Mouse (Mus musculus): ENCODE measurements around the gene Dpp7. TPM values are rescaled to one million over a fixed set of nuclear protein-coding genes. Genes with fewer than 3 reads are reported as not detected.
A peak's percentile ranks its signal among the peaks of the same experiment; 100 is the strongest.

The Dpp7 gene
- total and polyA plus RNA-seq, 2 experiments from 2014 or later, result 24.7 to 30.0 TPM

DNA sequence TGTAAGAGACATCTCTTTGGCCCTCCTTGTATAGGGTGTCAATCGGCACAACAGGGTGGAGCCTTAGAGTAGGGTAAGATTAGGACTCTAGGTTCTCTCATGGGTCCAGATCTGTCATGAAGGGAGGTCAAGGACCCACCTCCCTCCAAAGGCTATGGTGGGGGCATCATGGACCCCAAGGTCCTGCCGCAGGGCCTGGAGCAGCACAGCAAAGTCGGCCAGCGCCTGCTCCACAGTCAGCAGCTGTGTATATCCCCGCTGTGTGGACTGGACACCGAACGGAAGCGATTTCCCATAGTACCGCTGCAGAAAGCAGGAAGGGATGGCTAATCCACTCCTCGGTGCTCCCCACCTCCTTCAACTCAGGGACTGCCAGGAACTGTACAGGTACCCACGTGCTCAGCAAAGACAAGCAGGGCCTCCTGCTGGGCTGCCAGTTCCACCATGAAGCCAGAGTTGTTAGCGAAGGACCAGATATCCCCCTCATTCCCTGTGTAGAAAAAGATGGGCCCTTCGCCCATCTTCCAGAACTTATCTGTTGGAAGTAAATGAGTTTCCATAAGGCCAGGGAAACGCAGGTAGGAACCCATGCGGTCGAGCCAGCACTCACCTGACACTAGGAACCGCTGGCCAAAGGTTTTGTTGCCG lies 616 bp downstream of the Dpp7 start:
- Histone ChIP-seq H3K4me1 (ENCODE audit: insufficient read depth, low read length) (peaks cover 18% of the 10 kb centered on the region), H3K9ac (replicated peaks; ENCODE audit: low read length) (peak overlapping the region; percentile 53; the same call in 1 of the 2 replicates), H3K4me2 (ENCODE audit: low read depth, low read length) (peak overlapping the region; percentile 92), H3K36me3 (ENCODE audit: insufficient read depth, low read length) (peaks cover 29% of the 10 kb centered on the region), H3K4me3 (ENCODE audit: low read length) (peak overlapping the region; percentile 49), H3K9me3 (ENCODE audit: low read length) (no peaks in the 10 kb centered on the region), H3K27me3 (ENCODE audit: insufficient read depth, low read length) (no peaks in the 10 kb centered on the region), H3K27ac (no peak overlapping the region)
- TF ChIP-seq CTCF (IDR thresholded peaks at IDR 0.05; ENCODE audit: low read depth), result no peak
- 0 out of 2 replicates have a peak, but pooled peaks have one; percentile 31 for ATAC-seq
- 43% methylated on average over 18 of the region's 18 CpGs for WGBS
- no peak for DNase-seq (ENCODE audit: low spot score)

- H3K4me1 ChIP-seq (ENCODE audit: insufficient read depth, low read length), result peaks cover 18% of the 10 kb centered on the region
- TF ChIP-seq CTCF (IDR thresholded peaks at IDR 0.05; ENCODE audit: low read depth), result no peak
- no peak overlapping the region for H3K27ac ChIP-seq
- peaks cover 42% of the 10 kb centered on the region for H3K36me3 ChIP-seq (ENCODE audit: insufficient read depth, low read length)
- no peak overlapping the region for H3K4me2 ChIP-seq (ENCODE audit: low read depth, low read length)
- H3K9ac ChIP-seq (replicated peaks; ENCODE audit: low read length), result no peak overlapping the region
- no peak overlapping the region for H3K4me3 ChIP-seq (ENCODE audit: low read length)
- ATAC-seq (no peak), DNase-seq (ENCODE audit: low spot score) (no peak)
- WGBS, result 89% methylated on average over 6 of the region's 6 CpGs
- H3K9me3 ChIP-seq (ENCODE audit: low read length), result no peaks in the 10 kb centered on the region
- H3K27me3 ChIP-seq (ENCODE audit: insufficient read depth, low read length), result no peaks in the 10 kb centered on the region
Observed at GRCm38 (mm10) chr2:25354211-25354610, 1.9 kb downstream of the Dpp7 start.

- DNase-seq (ENCODE audit: low spot score) (no peak), ATAC-seq (no peak)
- 97% methylated on average over 3 of the region's 3 CpGs for WGBS
- H3K9ac ChIP-seq (replicated peaks; ENCODE audit: low read length), result no peak overlapping the region
- H3K4me3 ChIP-seq (ENCODE audit: low read length), result no peak overlapping the region
- H3K9me3 ChIP-seq (ENCODE audit: low read length), result no peaks in the 10 kb centered on the region
- H3K36me3 ChIP-seq (ENCODE audit: insufficient read depth, low read length), result peaks cover 74% of the 10 kb centered on the region
- no peak overlapping the region for H3K27ac ChIP-seq
- no peaks in the 10 kb centered on the region for H3K27me3 ChIP-seq (ENCODE audit: insufficient read depth, low read length)
- no peak overlapping the region for H3K4me2 ChIP-seq (ENCODE audit: low read depth, low read length)
- no peak for TF ChIP-seq CTCF (IDR thresholded peaks at IDR 0.05; ENCODE audit: low read depth)
- peaks cover 8% of the 10 kb centered on the region for H3K4me1 ChIP-seq (ENCODE audit: insufficient read depth, low read length)
Observed at GRCm38 (mm10) chr2:25350701-25351100, 5.5 kb downstream of the Dpp7 start.

GRCm38 (mm10) chr2:25349499-25349898 lies 6.7 kb downstream of the Dpp7 start:
- no peak for TF ChIP-seq CTCF (IDR thresholded peaks at IDR 0.05; ENCODE audit: low read depth)
- Histone ChIP-seq H3K27ac (no peak overlapping the region), H3K4me3 (ENCODE audit: low read length) (no peak overlapping the region), H3K9ac (replicated peaks; ENCODE audit: low read length) (no peak overlapping the region), H3K4me1 (ENCODE audit: insufficient read depth, low read length) (no peaks in the 10 kb centered on the region), H3K27me3 (ENCODE audit: insufficient read depth, low read length) (no peaks in the 10 kb centered on the region), H3K4me2 (ENCODE audit: low read depth, low read length) (no peak overlapping the region), H3K9me3 (ENCODE audit: low read length) (no peaks in the 10 kb centered on the region), H3K36me3 (ENCODE audit: insufficient read depth, low read length) (peaks cover 85% of the 10 kb centered on the region)
- DNase-seq (ENCODE audit: low spot score), result no peak
- WGBS, result 98% methylated on average over 4 of the region's 4 CpGs
- no peak for ATAC-seq

DNA sequence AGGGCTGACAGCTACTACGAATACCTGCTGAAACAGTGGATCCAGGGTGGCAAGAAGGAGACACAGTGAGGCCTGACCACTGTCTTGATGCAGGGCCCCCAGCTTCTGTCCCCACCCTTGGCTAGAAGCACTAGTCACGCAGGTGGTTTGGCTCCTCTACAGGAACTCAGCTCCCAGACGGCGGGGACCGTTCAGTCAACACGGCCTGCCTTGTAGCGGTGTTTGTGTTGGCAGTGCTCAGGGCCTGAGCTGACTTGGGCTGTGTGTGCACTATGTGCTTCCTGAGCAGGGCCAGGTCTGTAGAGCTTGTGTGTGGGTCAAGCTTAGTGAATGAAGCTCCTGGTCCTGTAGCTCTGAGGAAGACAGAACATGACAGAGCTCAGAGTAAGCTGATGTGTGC lies 8.0 kb downstream of the Dpp7 start:
- no peak overlapping the region for H3K27ac ChIP-seq
- TF ChIP-seq CTCF (IDR thresholded peaks at IDR 0.05; ENCODE audit: low read depth), result no peak
- WGBS, result 91% methylated on average over 7 of the region's 7 CpGs
- H3K4me2 ChIP-seq (ENCODE audit: low read depth, low read length), result no peak overlapping the region
- H3K4me1 ChIP-seq (ENCODE audit: insufficient read depth, low read length), result no peaks in the 10 kb centered on the region
- no peak overlapping the region for H3K9ac ChIP-seq (replicated peaks; ENCODE audit: low read length)
- no peak overlapping the region for H3K4me3 ChIP-seq (ENCODE audit: low read length)
- ATAC-seq (no peak), DNase-seq (ENCODE audit: low spot score) (no peak)
- H3K27me3 ChIP-seq (ENCODE audit: insufficient read depth, low read length), result no peaks in the 10 kb centered on the region
- H3K36me3 ChIP-seq (ENCODE audit: insufficient read depth, low read length), result peaks cover 90% of the 10 kb centered on the region
- no peaks in the 10 kb centered on the region for H3K9me3 ChIP-seq (ENCODE audit: low read length)

DNA sequence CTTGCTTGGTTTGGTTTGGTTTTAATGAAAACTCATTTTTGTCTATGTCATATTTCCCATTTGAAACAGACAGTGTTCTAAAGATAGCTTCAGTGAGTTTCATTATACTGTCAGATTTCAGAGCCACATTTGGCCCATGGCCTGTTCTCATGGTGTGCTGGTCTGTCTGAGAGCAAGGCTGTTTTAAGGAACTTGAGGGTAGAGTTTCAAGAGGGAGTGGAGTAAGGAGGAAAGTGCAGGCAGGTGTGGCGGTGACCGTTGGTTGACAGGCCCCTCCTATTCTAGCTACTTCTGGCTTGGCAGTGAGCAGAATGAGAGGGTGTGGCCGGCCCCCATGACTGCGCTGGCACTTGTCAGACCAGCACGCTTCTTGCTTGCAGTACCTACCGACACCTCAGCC lies 17.9 kb downstream of the Dpp7 start:
- WGBS, result 94% methylated on average over 6 of the region's 6 CpGs

GRCm38 (mm10) chr2:25333569-25333968 lies 22.6 kb downstream of the Dpp7 start:
- Histone ChIP-seq H3K4me3 (ENCODE audit: low read length) (peak overlapping the region; percentile 95), H3K9me3 (ENCODE audit: low read length) (no peaks in the 10 kb centered on the region), H3K4me1 (ENCODE audit: insufficient read depth, low read length) (peaks cover 13% of the 10 kb centered on the region), H3K27me3 (ENCODE audit: insufficient read depth, low read length) (no peaks in the 10 kb centered on the region), H3K4me2 (ENCODE audit: low read depth, low read length) (peak overlapping the region; percentile 97), H3K27ac (no peak overlapping the region), H3K36me3 (ENCODE audit: insufficient read depth, low read length) (peaks cover 43% of the 10 kb centered on the region), H3K9ac (replicated peaks; ENCODE audit: low read length) (peak overlapping the region; percentile 93)
- no peak for ATAC-seq
- WGBS, result 76% methylated on average over 2 of the region's 2 CpGs
- TF ChIP-seq CTCF (IDR thresholded peaks at IDR 0.05; ENCODE audit: low read depth), result no peak
- DNase-seq (ENCODE audit: low spot score), result no peak

More for the DNA sequence above, 17.9 kb downstream of the Dpp7 start:
- no peak for TF ChIP-seq CTCF (IDR thresholded peaks at IDR 0.05; ENCODE audit: low read depth)
- no peak overlapping the region for H3K27ac ChIP-seq
- no peaks in the 10 kb centered on the region for H3K27me3 ChIP-seq (ENCODE audit: insufficient read depth, low read length)
- H3K9ac ChIP-seq (replicated peaks; ENCODE audit: low read length), result no peak overlapping the region
- H3K9me3 ChIP-seq (ENCODE audit: low read length), result no peaks in the 10 kb centered on the region
- DNase-seq (ENCODE audit: low spot score) (no peak), ATAC-seq (no peak)
- peaks cover 70% of the 10 kb centered on the region for H3K36me3 ChIP-seq (ENCODE audit: insufficient read depth, low read length)
- no peak overlapping the region for H3K4me3 ChIP-seq (ENCODE audit: low read length)
- no peak overlapping the region for H3K4me2 ChIP-seq (ENCODE audit: low read depth, low read length)
- H3K4me1 ChIP-seq (ENCODE audit: insufficient read depth, low read length), result peaks cover 5% of the 10 kb centered on the region

Data from hindbrain, postnatal 0 days (tissue).